Mouse (Mus musculus): Measurements from ENCODE around the gene Il1b.

Gene Il1b

GRCm38 (mm10) chr2:129371039-129371438 lies at the start of gene Il1b:
TSS of gene Il1b (minus strand) at chr2:129371139.
- DNase-seq: no peak

- no peak for DNase-seq
These were observed 48.5 kb upstream of the Il1b start for GRCm38 (mm10) chr2:129419361-129419880.

- no peak for DNase-seq
These were observed 43.7 kb upstream of the Il1b start for GRCm38 (mm10) chr2:129414593-129414992.

- no peak for DNase-seq
These were observed 42.5 kb upstream of the Il1b start for GRCm38 (mm10) chr2:129413488-129413887.

- DNase-seq: no peak
These were observed 40.7 kb upstream of the Il1b start for GRCm38 (mm10) chr2:129411651-129412050.

GRCm38 (mm10) chr2:129410344-129410743 lies 39.4 kb upstream of the Il1b start:
- no peak for DNase-seq

- DNase-seq: peak; percentile 88
These were observed 37.5 kb upstream of the Il1b start for GRCm38 (mm10) chr2:129408476-129408875.

- no peak for DNase-seq
These were observed 36.7 kb upstream of the Il1b start for GRCm38 (mm10) chr2:129407596-129407995.

GRCm38 (mm10) chr2:129406508-129406907 lies 35.6 kb upstream of the Il1b start:
- no peak for DNase-seq

- no peak for DNase-seq
These were observed 32.8 kb upstream of the Il1b start for GRCm38 (mm10) chr2:129403786-129404185.

GRCm38 (mm10) chr2:129402330-129402729 lies 31.4 kb upstream of the Il1b start:
- DNase-seq: no peak

- DNase-seq: no peak
These were observed 30.9 kb upstream of the Il1b start for GRCm38 (mm10) chr2:129401803-129402202.

GRCm38 (mm10) chr2:129398176-129398575 lies 27.2 kb upstream of the Il1b start:
- no peak for DNase-seq

GRCm38 (mm10) chr2:129393524-129393923 lies 22.6 kb upstream of the Il1b start:
- no peak for DNase-seq

GRCm38 (mm10) chr2:129390161-129390560 lies 19.2 kb upstream of the Il1b start:
- DNase-seq: no peak

- no peak for DNase-seq
These were observed 18.4 kb upstream of the Il1b start for GRCm38 (mm10) chr2:129389323-129389722.

- DNase-seq: no peak
These were observed 14.4 kb upstream of the Il1b start for GRCm38 (mm10) chr2:129385331-129385730.

- DNase-seq: no peak
These were observed 13.3 kb upstream of the Il1b start for GRCm38 (mm10) chr2:129384272-129384660.

GRCm38 (mm10) chr2:129383512-129384271 lies 12.8 kb upstream of the Il1b start:
- no peak for DNase-seq

GRCm38 (mm10) chr2:129380746-129381474 lies 10.0 kb upstream of the Il1b start:
- DNase-seq: no peak

- no peak for DNase-seq
These were observed 9.3 kb upstream of the Il1b start for GRCm38 (mm10) chr2:129380211-129380610.

GRCm38 (mm10) chr2:129373307-129373706 lies 2.4 kb upstream of the Il1b start:
- no peak for DNase-seq

- no peak for DNase-seq
These were observed 1.3 kb downstream of the Il1b start for GRCm38 (mm10) chr2:129369615-129370014.

- DNase-seq: no peak
These were observed 2.1 kb downstream of the Il1b start for GRCm38 (mm10) chr2:129368795-129369194.
